Mouse (Mus musculus): ENCODE data around the gene Nfat5. TPM values are rescaled to one million over a fixed set of nuclear protein-coding genes. Genes with fewer than 3 reads are reported as not detected.

Gene Nfat5
- polyA plus RNA-seq, 1 experiment = 65.0 TPM

GRCm38 (mm10) chr8:107391136-107391516, 97.9 kb downstream of the Nfat5 start:
- Histone ChIP-seq H3K4me1 (ENCODE audit: control insufficient read depth, insufficient read depth, low read length) (no peaks in the 10 kb centered on the region), H3K4me3 (ENCODE audit: low read depth, low read length) (no peak overlapping the region), H3K36me3 (ENCODE audit: control insufficient read depth, insufficient read depth, low read length, poor library complexity, severe bottlenecking) (no peaks in the 10 kb centered on the region), H3K9me3 (replicated peaks; ENCODE audit: control insufficient read depth, insufficient read depth, low read length, poor library complexity, severe bottlenecking) (no peaks in the 10 kb centered on the region), H3K9ac (ENCODE audit: low read depth, poor library complexity, severe bottlenecking) (no peak overlapping the region), H3K27ac (ENCODE audit: insufficient read depth, low read length) (no peak overlapping the region), H3K27me3 (ENCODE audit: control insufficient read depth, insufficient read depth, low read length, poor library complexity, severe bottlenecking) (no peaks in the 10 kb centered on the region)
- TF ChIP-seq CTCF (IDR thresholded peaks at IDR 0.05; ENCODE audit: low read depth, low read length) = no peak
- TF ChIP-seq POLR2A (IDR thresholded peaks at IDR 0.05; ENCODE audit: insufficient read depth, low read length) = no peak
- no peak for TF ChIP-seq EP300 (IDR thresholded peaks at IDR 0.05; ENCODE audit: insufficient read depth, low read depth, low read length)

GRCm38 (mm10) chr8:107395397-107395796, 102.1 kb downstream of the Nfat5 start:
- no peak for TF ChIP-seq CTCF (IDR thresholded peaks at IDR 0.05; ENCODE audit: low read depth, low read length)
- TF ChIP-seq EP300 (IDR thresholded peaks at IDR 0.05; ENCODE audit: insufficient read depth, low read depth, low read length) = no peak
- no peak for TF ChIP-seq POLR2A (IDR thresholded peaks at IDR 0.05; ENCODE audit: insufficient read depth, low read length)
- Histone ChIP-seq H3K27ac (ENCODE audit: insufficient read depth, low read length) (no peak overlapping the region), H3K27me3 (ENCODE audit: control insufficient read depth, insufficient read depth, low read length, poor library complexity, severe bottlenecking) (no peaks in the 10 kb centered on the region), H3K9ac (ENCODE audit: low read depth, poor library complexity, severe bottlenecking) (no peak overlapping the region), H3K4me1 (ENCODE audit: control insufficient read depth, insufficient read depth, low read length) (no peaks in the 10 kb centered on the region), H3K9me3 (replicated peaks; ENCODE audit: control insufficient read depth, insufficient read depth, low read length, poor library complexity, severe bottlenecking) (no peaks in the 10 kb centered on the region), H3K36me3 (ENCODE audit: control insufficient read depth, insufficient read depth, low read length, poor library complexity, severe bottlenecking) (no peaks in the 10 kb centered on the region), H3K4me3 (ENCODE audit: low read depth, low read length) (no peak overlapping the region)

- Histone ChIP-seq H3K4me3 (ENCODE audit: low read depth, low read length) (no peak overlapping the region), H3K27ac (ENCODE audit: insufficient read depth, low read length) (no peak overlapping the region), H3K4me1 (ENCODE audit: control insufficient read depth, insufficient read depth, low read length) (no peaks in the 10 kb centered on the region), H3K27me3 (ENCODE audit: control insufficient read depth, insufficient read depth, low read length, poor library complexity, severe bottlenecking) (no peaks in the 10 kb centered on the region), H3K36me3 (ENCODE audit: control insufficient read depth, insufficient read depth, low read length, poor library complexity, severe bottlenecking) (no peaks in the 10 kb centered on the region), H3K9ac (ENCODE audit: low read depth, poor library complexity, severe bottlenecking) (no peak overlapping the region), H3K9me3 (replicated peaks; ENCODE audit: control insufficient read depth, insufficient read depth, low read length, poor library complexity, severe bottlenecking) (no peaks in the 10 kb centered on the region)
- TF ChIP-seq POLR2A (IDR thresholded peaks at IDR 0.05; ENCODE audit: insufficient read depth, low read length) = no peak
- TF ChIP-seq CTCF (IDR thresholded peaks at IDR 0.05; ENCODE audit: low read depth, low read length) = no peak
- no peak for TF ChIP-seq EP300 (IDR thresholded peaks at IDR 0.05; ENCODE audit: insufficient read depth, low read depth, low read length)
Observed at GRCm38 (mm10) chr8:107396106-107396670, 102.9 kb downstream of the Nfat5 start.

- Histone ChIP-seq H3K27ac (ENCODE audit: insufficient read depth, low read length) (no peak overlapping the region), H3K9me3 (replicated peaks; ENCODE audit: control insufficient read depth, insufficient read depth, low read length, poor library complexity, severe bottlenecking) (no peaks in the 10 kb centered on the region), H3K9ac (ENCODE audit: low read depth, poor library complexity, severe bottlenecking) (no peak overlapping the region), H3K36me3 (ENCODE audit: control insufficient read depth, insufficient read depth, low read length, poor library complexity, severe bottlenecking) (no peaks in the 10 kb centered on the region), H3K27me3 (ENCODE audit: control insufficient read depth, insufficient read depth, low read length, poor library complexity, severe bottlenecking) (no peaks in the 10 kb centered on the region), H3K4me3 (ENCODE audit: low read depth, low read length) (no peak overlapping the region), H3K4me1 (ENCODE audit: control insufficient read depth, insufficient read depth, low read length) (peaks cover 6% of the 10 kb centered on the region)
- TF ChIP-seq POLR2A (IDR thresholded peaks at IDR 0.05; ENCODE audit: insufficient read depth, low read length) = no peak
Observed at GRCm38 (mm10) chr8:107397665-107398064, 104.4 kb downstream of the Nfat5 start.

- Histone ChIP-seq H3K4me3 (ENCODE audit: low read depth, low read length) (peak overlapping the region; percentile 4; the same call in 1 of the 2 replicates), H3K27me3 (ENCODE audit: control insufficient read depth, insufficient read depth, low read length, poor library complexity, severe bottlenecking) (no peaks in the 10 kb centered on the region), H3K4me1 (ENCODE audit: control insufficient read depth, insufficient read depth, low read length) (peaks cover 6% of the 10 kb centered on the region), H3K9me3 (replicated peaks; ENCODE audit: control insufficient read depth, insufficient read depth, low read length, poor library complexity, severe bottlenecking) (no peaks in the 10 kb centered on the region), H3K36me3 (ENCODE audit: control insufficient read depth, insufficient read depth, low read length, poor library complexity, severe bottlenecking) (no peaks in the 10 kb centered on the region), H3K27ac (ENCODE audit: insufficient read depth, low read length) (peak overlapping the region; percentile 16), H3K9ac (ENCODE audit: low read depth, poor library complexity, severe bottlenecking) (peak overlapping the region; percentile 8; the same call in 1 of the 2 replicates)
- TF ChIP-seq EP300 (IDR thresholded peaks at IDR 0.05; ENCODE audit: insufficient read depth, low read depth, low read length) (no peak), CTCF (IDR thresholded peaks at IDR 0.05; ENCODE audit: low read depth, low read length) (no peak), POLR2A (IDR thresholded peaks at IDR 0.05; ENCODE audit: insufficient read depth, low read length) (no peak)
Observed at GRCm38 (mm10) chr8:107399495-107399894, 106.2 kb downstream of the Nfat5 start.

GRCm38 (mm10) chr8:107401866-107402265, 108.6 kb downstream of the Nfat5 start:
- Histone ChIP-seq H3K9ac (ENCODE audit: low read depth, poor library complexity, severe bottlenecking) (peak overlapping the region; percentile 27), H3K27ac (ENCODE audit: insufficient read depth, low read length) (peak overlapping the region; percentile 45; the same call in 1 of the 2 replicates), H3K36me3 (ENCODE audit: control insufficient read depth, insufficient read depth, low read length, poor library complexity, severe bottlenecking) (no peaks in the 10 kb centered on the region), H3K27me3 (ENCODE audit: control insufficient read depth, insufficient read depth, low read length, poor library complexity, severe bottlenecking) (no peaks in the 10 kb centered on the region), H3K4me1 (ENCODE audit: control insufficient read depth, insufficient read depth, low read length) (peaks cover 6% of the 10 kb centered on the region), H3K9me3 (replicated peaks; ENCODE audit: control insufficient read depth, insufficient read depth, low read length, poor library complexity, severe bottlenecking) (no peaks in the 10 kb centered on the region), H3K4me3 (ENCODE audit: low read depth, low read length) (no peak overlapping the region)
- no peak for TF ChIP-seq CTCF (IDR thresholded peaks at IDR 0.05; ENCODE audit: low read depth, low read length)
- TF ChIP-seq EP300 (IDR thresholded peaks at IDR 0.05; ENCODE audit: insufficient read depth, low read depth, low read length) = no peak
- no peak for TF ChIP-seq POLR2A (IDR thresholded peaks at IDR 0.05; ENCODE audit: insufficient read depth, low read length)

Measured in ES-Bruce4 (cell line).